ENCODE assay signal across 24 mouse cellular contexts in the genomic region with DNA sequence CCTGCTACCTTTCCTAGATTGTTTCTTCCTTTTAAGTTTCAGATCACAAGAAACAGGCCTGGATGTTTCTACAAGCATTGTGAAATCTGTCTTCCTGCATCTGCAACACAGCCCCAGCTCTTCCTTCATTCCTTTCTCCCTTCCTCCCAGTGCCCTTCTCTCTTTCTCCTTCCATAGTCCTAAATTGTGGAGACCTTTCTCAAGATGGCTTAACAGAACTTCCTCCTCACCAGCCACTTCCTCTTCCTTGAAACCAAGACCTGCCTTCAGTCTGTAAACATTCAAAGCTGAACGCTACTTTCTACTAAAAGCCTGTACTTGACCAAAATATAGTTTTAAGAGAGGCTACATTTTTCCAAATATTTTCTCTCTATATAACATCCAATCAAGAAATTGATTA. TPM values are rescaled to one million over a fixed set of nuclear protein-coding genes. Genes with fewer than 3 reads are reported as not detected.
DNase-seq lines count a peak whose midpoint lies in the region; ATAC-seq lines count a peak whose summit lies in the region.
"Had no signal": no experiment of that assay in that cellular context is flagged by ENCODE, and none has a peak within 500 bp of the region (broad histone marks: within the 10 kb centered on the region; RNA-seq: fewer than 3 reads in every experiment).

No protein-coding gene starts in this region.

- WGBS in heart, embryonic 12.5 days: 71% methylated on average over 1 of the region's 1 CpGs
- 91% methylated on average over 1 of the region's 1 CpGs for WGBS in midbrain, embryonic 13.5 days
- 81% methylated on average over 1 of the region's 1 CpGs for WGBS in hindbrain, embryonic 11.5 days
- WGBS in liver, embryonic 11.5 days: 81% methylated on average over 1 of the region's 1 CpGs

- H3K4me3 ChIP-seq in heart, embryonic 12.5 days: no peak overlapping the region
- no peak overlapping the region for H3K4me3 ChIP-seq in midbrain, embryonic 13.5 days (replicated peaks)
- no peak overlapping the region for H3K4me3 ChIP-seq in hindbrain, embryonic 11.5 days (ENCODE audit: low read depth, low read length)
- no peak overlapping the region for H3K4me3 ChIP-seq in liver, embryonic 11.5 days (ENCODE audit: low read depth, low read length)
- H3K4me3 ChIP-seq: embryonic facial prominence, embryonic 13.5 days; forebrain, embryonic 13.5 days; heart, embryonic 13.5 days; hindbrain, embryonic 12.5 days had no signal

- peak; percentile 84 for DNase-seq in heart, adult 11 months
- peak; percentile 22 for DNase-seq in 416B (ENCODE audit: low read depth)
- no peak for DNase-seq in hindbrain, embryonic 11.5 days (ENCODE audit: low spot score)
- no peak for DNase-seq in liver, embryonic 11.5 days (ENCODE audit: low spot score)
- DNase-seq: adrenal gland, adult 8-10 months; adrenal gland, postnatal 36 days; cerebellum, adult 11-12 months; cerebellum, adult 9-10 months; cerebellum, postnatal 25 days; gastrocnemius, postnatal 36 days; heart, postnatal 36 days had no signal

- no peak overlapping the region for H3K4me2 ChIP-seq in heart, embryonic 12.5 days
- no peak overlapping the region for H3K4me2 ChIP-seq in midbrain, embryonic 13.5 days (replicated peaks)
- H3K4me2 ChIP-seq in hindbrain, embryonic 11.5 days (replicated peaks; ENCODE audit: low read depth, low read length): no peak overlapping the region
- H3K4me2 ChIP-seq in liver, embryonic 11.5 days: no peak overlapping the region
- H3K4me2 ChIP-seq: embryonic facial prominence, embryonic 13.5 days; forebrain, embryonic 13.5 days; heart, embryonic 13.5 days; hindbrain, embryonic 12.5 days had no signal

- H3K27ac ChIP-seq in heart, embryonic 12.5 days (ENCODE audit: poor library complexity, severe bottlenecking): no peak overlapping the region
- H3K27ac ChIP-seq in midbrain, embryonic 13.5 days: no peak overlapping the region
- H3K27ac ChIP-seq in hindbrain, embryonic 11.5 days (ENCODE audit: low read depth, low read length): no peak overlapping the region
- no peak overlapping the region for H3K27ac ChIP-seq in liver, embryonic 11.5 days (ENCODE audit: low read depth, low read length)
- H3K27ac ChIP-seq: embryonic facial prominence, embryonic 13.5 days; forebrain, embryonic 13.5 days; heart, embryonic 13.5 days; hindbrain, embryonic 12.5 days had no signal

- H3K9ac ChIP-seq in heart, embryonic 12.5 days: no peak overlapping the region
- no peak overlapping the region for H3K9ac ChIP-seq in midbrain, embryonic 13.5 days (replicated peaks)
- no peak overlapping the region for H3K9ac ChIP-seq in hindbrain, embryonic 11.5 days (ENCODE audit: low read depth, low read length)
- H3K9ac ChIP-seq in liver, embryonic 11.5 days (ENCODE audit: low read depth, low read length): no peak overlapping the region
- H3K9ac ChIP-seq: embryonic facial prominence, embryonic 13.5 days; forebrain, embryonic 13.5 days; heart, embryonic 13.5 days; hindbrain, embryonic 12.5 days had no signal

- no peaks in the 10 kb centered on the region for H3K27me3 ChIP-seq in heart, embryonic 12.5 days (replicated peaks)
- no peaks in the 10 kb centered on the region for H3K27me3 ChIP-seq in midbrain, embryonic 13.5 days
- no peaks in the 10 kb centered on the region for H3K27me3 ChIP-seq in hindbrain, embryonic 11.5 days (ENCODE audit: control insufficient read depth, insufficient read depth, low read length)
- H3K27me3 ChIP-seq in liver, embryonic 11.5 days (replicated peaks; ENCODE audit: control insufficient read depth, insufficient read depth, low read length): no peaks in the 10 kb centered on the region
- H3K27me3 ChIP-seq: CH12.LX; embryonic facial prominence, embryonic 13.5 days; forebrain, embryonic 13.5 days; heart, embryonic 13.5 days; hindbrain, embryonic 12.5 days had no signal

- no peaks in the 10 kb centered on the region for H3K9me3 ChIP-seq in heart, embryonic 12.5 days (replicated peaks)
- no peaks in the 10 kb centered on the region for H3K9me3 ChIP-seq in midbrain, embryonic 13.5 days
- no peaks in the 10 kb centered on the region for H3K9me3 ChIP-seq in hindbrain, embryonic 11.5 days (ENCODE audit: control insufficient read depth, low read length)
- no peaks in the 10 kb centered on the region for H3K9me3 ChIP-seq in liver, embryonic 11.5 days (ENCODE audit: control insufficient read depth, low read length)
- H3K9me3 ChIP-seq: embryonic facial prominence, embryonic 13.5 days; forebrain, embryonic 13.5 days; heart, embryonic 13.5 days; hindbrain, embryonic 12.5 days had no signal

- H3K4me1 ChIP-seq in heart, embryonic 12.5 days (replicated peaks): no peaks in the 10 kb centered on the region
- no peaks in the 10 kb centered on the region for H3K4me1 ChIP-seq in midbrain, embryonic 13.5 days (replicated peaks)
- no peaks in the 10 kb centered on the region for H3K4me1 ChIP-seq in hindbrain, embryonic 11.5 days (replicated peaks; ENCODE audit: control insufficient read depth, insufficient read depth, low read length)
- H3K4me1 ChIP-seq in liver, embryonic 11.5 days (replicated peaks; ENCODE audit: control insufficient read depth, insufficient read depth, low read length): no peaks in the 10 kb centered on the region
- H3K4me1 ChIP-seq: embryonic facial prominence, embryonic 13.5 days; forebrain, embryonic 13.5 days; hindbrain, embryonic 12.5 days had no signal

- H3K36me3 ChIP-seq in heart, embryonic 12.5 days: no peaks in the 10 kb centered on the region
- no peaks in the 10 kb centered on the region for H3K36me3 ChIP-seq in midbrain, embryonic 13.5 days
- no peaks in the 10 kb centered on the region for H3K36me3 ChIP-seq in hindbrain, embryonic 11.5 days (ENCODE audit: control insufficient read depth, insufficient read depth, low read length)
- H3K36me3 ChIP-seq in liver, embryonic 11.5 days (ENCODE audit: control insufficient read depth, insufficient read depth, low read length): no peaks in the 10 kb centered on the region
- H3K36me3 ChIP-seq: embryonic facial prominence, embryonic 13.5 days; heart, embryonic 13.5 days; hindbrain, embryonic 12.5 days had no signal

- ATAC-seq in heart, embryonic 12.5 days (ENCODE audit: insufficient number of reproducible peaks, low FRiP score): no peak
- ATAC-seq in common myeloid progenitor, adult 5-6 weeks (replicated peaks; ENCODE audit: low read depth, poor library complexity, severe bottlenecking): peak; percentile 83
- peak; percentile 88 for ATAC-seq in megakaryocyte progenitor cell, adult 5-6 weeks (replicated peaks; ENCODE audit: poor library complexity)
- no peak for ATAC-seq in midbrain, embryonic 13.5 days
- no peak for ATAC-seq in hindbrain, embryonic 11.5 days (ENCODE audit: low FRiP score)
- no peak for ATAC-seq in liver, embryonic 11.5 days (replicated peaks; ENCODE audit: low FRiP score)
- ATAC-seq: forebrain, embryonic 13.5 days; hindbrain, embryonic 16.5 days; inflammation-experienced regulatory T-cells, adult 6 months had no signal

RNA-seq across cellular contexts. Expression of a gene that starts 4.5 kb away (rescaled TPM):
- 0.75 and 0.90 TPM in 2 replicates for polyA plus RNA-seq in heart, embryonic 12.5 days (2016; fragmentation: Nextera tagmentation; extraction: Ambion mirVana)
- 0.46 TPM in 1 of 2 replicates, not detected in the other for total RNA-seq in common myeloid progenitor, adult 5-6 weeks (2017)
- 0.12 and 0.68 TPM in 2 replicates for total RNA-seq in megakaryocyte progenitor cell, adult 5-6 weeks (2015)
- total RNA-seq in megakaryocyte progenitor cell, adult 5-6 weeks (2017): 0.17 and 0.41 TPM in 2 replicates
- 2.7 and 3.0 TPM in 2 replicates for polyA plus RNA-seq in midbrain, embryonic 13.5 days (2015; fragmentation: Nextera tagmentation; extraction: Ambion mirVana)
- 2.9 and 3.4 TPM in 2 replicates for polyA plus RNA-seq in hindbrain, embryonic 11.5 days (2014; fragmentation: Nextera tagmentation; extraction: Ambion mirVana)
- polyA plus RNA-seq in liver, embryonic 11.5 days (2014; fragmentation: Nextera tagmentation; extraction: Ambion mirVana): 0.47 and 0.67 TPM in 2 replicates

RNA-seq across cellular contexts. Expression of a gene that starts 24.8 kb away (rescaled TPM):
- polyA plus RNA-seq in heart, embryonic 12.5 days (2016; fragmentation: Nextera tagmentation; extraction: Ambion mirVana): 0.09 and 0.12 TPM in 2 replicates
- not detected in 2 replicates for total RNA-seq in common myeloid progenitor, adult 5-6 weeks (2017)
- total RNA-seq in megakaryocyte progenitor cell, adult 5-6 weeks (2015): not detected in 2 replicates
- total RNA-seq in megakaryocyte progenitor cell, adult 5-6 weeks (2017): not detected in 2 replicates
- 0.44 and 1.1 TPM in 2 replicates for polyA plus RNA-seq in midbrain, embryonic 13.5 days (2015; fragmentation: Nextera tagmentation; extraction: Ambion mirVana)
- 0.45 and 0.57 TPM in 2 replicates for polyA plus RNA-seq in hindbrain, embryonic 11.5 days (2014; fragmentation: Nextera tagmentation; extraction: Ambion mirVana)
- 0.49 TPM in 1 of 2 replicates, not detected in the other for polyA plus RNA-seq in liver, embryonic 11.5 days (2014; fragmentation: Nextera tagmentation; extraction: Ambion mirVana)
- total RNA-seq: adrenal gland, adult 8-10 months; gastrocnemius, adult 8-10 months; gastrocnemius, postnatal 36 days; heart, adult 8-10 months; heart, postnatal 36 days had no signal

Comparison
In these comparisons a context has a peak if more than half of its experiments do, and no peak if none do; other contexts are left out.
1. DNase-seq: peak in heart, adult 11 months (single experiment) and 416B (single experiment); none in hindbrain, embryonic 11.5 days (single experiment) and liver, embryonic 11.5 days (single experiment).
2. ATAC-seq: peak in common myeloid progenitor, adult 5-6 weeks (single experiment) and megakaryocyte progenitor cell, adult 5-6 weeks (single experiment); none in heart, embryonic 12.5 days (single experiment), midbrain, embryonic 13.5 days (single experiment), hindbrain, embryonic 11.5 days (single experiment) and liver, embryonic 11.5 days (single experiment).